Mouse (Mus musculus): Measurements from ENCODE around the gene Rab3a.

- no peak for TF ChIP-seq CTCF (IDR thresholded peaks at IDR 0.05)
- no peak for TF ChIP-seq EP300 (IDR thresholded peaks at IDR 0.05)
These were observed 30.3 kb upstream of the Rab3a start for GRCm38 (mm10) chr8:70724216-70724615.
